Mouse (Mus musculus) kidney, adult 2 months (tissue): ENCODE results near the gene Tbc1d17. TPM values are rescaled to one million over a fixed set of nuclear protein-coding genes. Genes with fewer than 3 reads are reported as not detected.
A peak's percentile ranks its signal among the peaks of the same experiment; 100 is the strongest.

Source experiments
- DNase-seq: peaks from one replicate; pipeline ENCODE4 v3.0.0; 2021
- H3K27ac ChIP-seq: fragments of 200-500 bp; 2 replicates; pipeline ENCODE4 v1.5.1; 2012; ENCODE audit warnings: low read depth, low read length, control low read depth, inconsistent platforms; ENCODE audit not compliant: insufficient read depth
- H3K27me3 ChIP-seq: fragments of 200-500 bp; replicated peaks from 2 replicates; pipeline ENCODE4 v1.6.1; 2012; ENCODE audit warnings: mild to moderate bottlenecking, moderate library complexity, low read length, inconsistent platforms; ENCODE audit not compliant: control insufficient read depth, insufficient read depth
- H3K36me3 ChIP-seq: fragments of 200-500 bp; 2 replicates; pipeline ENCODE4 v1.6.1; 2012; ENCODE audit warnings: mild to moderate bottlenecking, moderate library complexity, low read length, inconsistent platforms; ENCODE audit not compliant: control insufficient read depth, insufficient read depth
- H3K4me1 ChIP-seq: fragments of 200-500 bp; 2 replicates; pipeline ENCODE4 v1.6.1; 2011; ENCODE audit warnings: low read length; ENCODE audit not compliant: control insufficient read depth, insufficient read depth
- H3K4me3 ChIP-seq: fragments of 200-500 bp; 2 replicates; pipeline ENCODE4 v1.5.1; 2011; ENCODE audit warnings: mild to moderate bottlenecking, low read depth, low read length, control low read depth; ENCODE audit not compliant: insufficient read depth
- CTCF ChIP-seq: fragments of 200-500 bp; conservative IDR thresholded peaks from 2 replicates; pipeline ENCODE4 v1.5.1; 2011; ENCODE audit warnings: low read depth, mild to moderate bottlenecking, control low read depth, low read length, moderate library complexity, mixed read lengths; ENCODE audit not compliant: insufficient read depth, insufficient read length
- POLR2A ChIP-seq: fragments of 200-500 bp; IDR thresholded peaks from one replicate; pipeline ENCODE4 v1.6.1; 2011; ENCODE audit warnings: low read depth, low read length, control low read depth
- WGBS: fragments of 180-500 bp; shearing (Covaris S2); methylation state at CpG from one replicate; pipeline ENCODE4 v1.1.7; 2018; 5-methylcytosine and 5-hydroxymethylcytosine counted together
- polyA plus RNA-seq: library from polyadenylated mRNA; depleted of rRNA; stranded (reverse); fragments of >200 nt; gene quantifications from 2 replicates; pipeline ENCODE4 v1.2.3, GENCODE M21; 2012

Gene Tbc1d17
- polyA plus RNA-seq, 1 experiment = 100 TPM

GRCm38 (mm10) chr7:44852259-44853027 is 3.6 kb upstream of the Tbc1d17 start:
- H3K4me1 ChIP-seq = peaks cover 30% of the 10 kb centered on the region

GRCm38 (mm10) chr7:44851625-44852234 is 2.9 kb upstream of the Tbc1d17 start:
- TF ChIP-seq CTCF (no peak), POLR2A (no peak)
- WGBS = 86% methylated on average over 12 of the region's 12 CpGs
- Histone ChIP-seq H3K36me3 (no peaks in the 10 kb centered on the region), H3K27ac (no peak overlapping the region), H3K4me3 (no peak overlapping the region), H3K4me1 (peaks cover 30% of the 10 kb centered on the region), H3K27me3 (no peaks in the 10 kb centered on the region)
- DNase-seq = no peak

More at GRCm38 (mm10) chr7:44852259-44853027, 3.6 kb upstream of the Tbc1d17 start:
- Histone ChIP-seq H3K36me3 (no peaks in the 10 kb centered on the region), H3K4me3 (no peak overlapping the region), H3K27me3 (no peaks in the 10 kb centered on the region), H3K27ac (no peak overlapping the region)
- no peak for DNase-seq
- no peak for TF ChIP-seq POLR2A
- no peak for TF ChIP-seq CTCF
- 87% methylated on average over 36 of the region's 36 CpGs for WGBS

- no peak for TF ChIP-seq POLR2A
- no peak for TF ChIP-seq CTCF
- H3K27ac ChIP-seq = peak overlapping the region; percentile 98; the same call in 1 of the 2 replicates
- peaks cover 26% of the 10 kb centered on the region for H3K4me1 ChIP-seq
- 0 out of 2 replicates have a peak, but pooled peaks cover 2% of the 10 kb centered on the region for H3K36me3 ChIP-seq
- peak overlapping the region; percentile 79 for H3K4me3 ChIP-seq
- 59% methylated on average over 8 of the region's 8 CpGs for WGBS
- H3K27me3 ChIP-seq = no peaks in the 10 kb centered on the region
- no peak for DNase-seq
Measured at GRCm38 (mm10) chr7:44850789-44851624, 2.1 kb upstream of the Tbc1d17 start.

- Histone ChIP-seq H3K27me3 (no peaks in the 10 kb centered on the region), H3K27ac (peak overlapping the region; percentile 98), H3K4me3 (peak overlapping the region; percentile 79), H3K4me1 (peaks cover 23% of the 10 kb centered on the region), H3K36me3 (0 out of 2 replicates have a peak, but pooled peaks cover 4% of the 10 kb centered on the region)
- WGBS = 0% methylated on average over 33 of the region's 33 CpGs
- peak; percentile 84 for DNase-seq
- TF ChIP-seq POLR2A = no peak
- TF ChIP-seq CTCF = no peak
Measured at GRCm38 (mm10) chr7:44850146-44850545, 1.3 kb upstream of the Tbc1d17 start.

GRCm38 (mm10) chr7:44849416-44850111 is 685 bp upstream of the Tbc1d17 start:
- H3K4me1 ChIP-seq = peaks cover 21% of the 10 kb centered on the region
- peak; percentile 96 for DNase-seq
- no peaks in the 10 kb centered on the region for H3K27me3 ChIP-seq
- peak; percentile 3 for TF ChIP-seq POLR2A
- TF ChIP-seq CTCF = no peak
- H3K27ac ChIP-seq = peak overlapping the region; percentile 98
- under 1% methylated on average over 41 of the region's 41 CpGs for WGBS
- peak overlapping the region; percentile 79 for H3K4me3 ChIP-seq
- H3K36me3 ChIP-seq = 0 out of 2 replicates have a peak, but pooled peaks cover 4% of the 10 kb centered on the region

- no peak for TF ChIP-seq POLR2A
- no peak for TF ChIP-seq CTCF
- peaks cover 17% of the 10 kb centered on the region for H3K4me1 ChIP-seq
- WGBS = 45% methylated on average over 5 of the region's 5 CpGs
Measured at GRCm38 (mm10) chr7:44847772-44848171, 1.1 kb downstream of the Tbc1d17 start.

GRCm38 (mm10) chr7:44846804-44847203 is 2.1 kb downstream of the Tbc1d17 start:
- no peaks in the 10 kb centered on the region for H3K27me3 ChIP-seq
- peaks cover 4% of the 10 kb centered on the region; the same call in 1 of the 2 replicates for H3K36me3 ChIP-seq
- H3K27ac ChIP-seq = no peak overlapping the region
- peaks cover 17% of the 10 kb centered on the region for H3K4me1 ChIP-seq
- 93% methylated on average over 7 of the region's 7 CpGs for WGBS
- no peak for TF ChIP-seq CTCF
- no peak for TF ChIP-seq POLR2A
- DNase-seq = no peak
- no peak overlapping the region for H3K4me3 ChIP-seq

More at GRCm38 (mm10) chr7:44847772-44848171, 1.1 kb downstream of the Tbc1d17 start:
- Histone ChIP-seq H3K4me3 (peak overlapping the region; percentile 77), H3K27ac (no peak overlapping the region), H3K36me3 (0 out of 2 replicates have a peak, but pooled peaks cover 4% of the 10 kb centered on the region), H3K27me3 (no peaks in the 10 kb centered on the region)
- no peak for DNase-seq
